Mouse (Mus musculus): ENCODE measurements around the gene Gm10037.

DNA sequence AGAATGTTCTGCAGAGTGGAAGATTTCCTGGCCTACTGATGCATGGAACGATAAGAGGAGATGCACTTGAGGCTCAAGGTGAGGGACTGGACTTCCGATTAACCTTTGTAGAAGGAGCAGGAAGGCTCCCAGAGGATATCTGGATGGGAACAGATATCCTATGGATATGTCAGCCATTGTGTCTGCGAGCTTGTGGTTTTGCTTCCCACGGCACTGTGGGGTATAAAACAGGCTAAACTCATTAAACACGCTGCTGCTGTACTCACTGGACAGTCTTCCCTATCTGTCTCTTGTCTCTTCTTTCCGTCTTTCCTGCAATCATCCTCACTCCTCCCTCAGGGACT lies 12.8 kb downstream of the Gm10037 start:
- no peak for TF ChIP-seq CTCF (IDR thresholded peaks at IDR 0.05)
- no peak for TF ChIP-seq POLR2A (IDR thresholded peaks at IDR 0.05; ENCODE audit: insufficient read depth, low read depth, low read length)
- TF ChIP-seq EP300 (IDR thresholded peaks at IDR 0.05; ENCODE audit: insufficient read depth, low read depth, low read length): no peak
